Mouse (Mus musculus): ENCODE measurements around the gene Smtn.

DNA sequence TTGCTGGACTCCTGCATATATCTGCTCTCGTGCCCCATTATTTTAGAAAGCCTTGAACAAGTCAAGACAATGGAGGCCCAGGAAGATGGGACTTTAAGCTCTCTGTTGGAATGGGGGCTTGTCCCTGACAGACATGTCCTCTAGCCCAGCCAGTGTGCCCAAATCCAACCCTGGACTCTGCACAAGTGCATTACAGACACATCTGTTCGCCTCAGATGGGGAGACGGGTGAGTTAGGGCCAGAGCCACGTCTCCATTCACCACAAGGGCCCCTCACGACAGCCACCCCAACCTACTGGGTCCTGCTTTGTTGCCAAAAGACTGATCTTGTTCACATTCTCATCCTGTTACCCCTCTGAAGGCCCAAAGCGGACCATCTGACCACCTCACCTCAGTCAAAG, 12.2 kb downstream of the Smtn start:
- no peak for TF ChIP-seq CTCF (IDR thresholded peaks at IDR 0.05; ENCODE audit: extremely low read depth, insufficient read depth, insufficient read length, insufficient replicate concordance)
- no peak for TF ChIP-seq POLR2A (IDR thresholded peaks at IDR 0.05; ENCODE audit: low read depth, low read length)
